Mouse (Mus musculus): ENCODE measurements around the gene Klhl35.
A peak's percentile ranks its signal among the peaks of the same experiment; 100 is the strongest.

Gene Klhl35

DNA sequence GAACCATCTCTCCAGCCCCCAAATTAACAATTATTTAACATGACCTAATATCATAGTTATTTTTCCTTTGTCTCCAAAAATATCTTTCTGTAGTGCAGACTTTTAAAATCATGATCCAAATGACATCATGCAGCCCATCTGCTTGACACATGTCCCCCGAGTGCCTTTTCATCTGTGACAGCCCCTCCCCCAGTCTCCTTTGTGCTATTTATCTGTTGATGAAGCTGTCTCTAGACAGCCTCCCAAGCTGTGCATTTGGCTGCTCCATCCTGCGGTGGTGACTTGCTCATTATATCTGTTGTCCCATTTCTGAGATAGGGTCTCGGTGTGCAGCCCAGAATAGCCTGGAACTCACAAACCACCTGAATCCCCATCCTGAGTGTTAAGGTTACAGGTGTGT is 16.1 kb upstream of the Klhl35 start:
- DNase-seq (ENCODE audit: extremely low read depth, insufficient read length, low spot score): no peak

DNA sequence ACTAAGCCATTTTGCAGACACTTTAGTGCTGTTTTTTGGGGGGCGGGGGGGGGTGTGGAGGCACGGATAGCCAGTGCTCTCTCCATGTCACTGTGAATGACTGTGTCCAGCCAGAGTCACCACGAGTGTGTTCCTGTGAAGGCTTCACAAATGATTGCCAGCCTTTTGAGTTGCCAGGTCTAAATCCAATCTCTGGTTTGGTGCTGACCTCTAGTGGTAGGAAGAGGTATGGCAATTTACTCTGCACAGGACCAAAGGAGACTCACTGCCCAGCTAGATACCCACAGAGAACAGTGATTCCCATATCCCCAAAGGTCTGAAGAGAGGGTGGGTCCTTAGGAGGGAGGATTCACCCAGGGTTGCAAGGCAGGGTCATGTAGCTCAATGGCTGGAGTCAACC is 15.1 kb upstream of the Klhl35 start:
- DNase-seq (ENCODE audit: extremely low read depth, insufficient read length, low spot score): no peak

- DNase-seq (ENCODE audit: extremely low read depth, insufficient read length, low spot score): no peak
Observed at GRCm38 (mm10) chr7:99452859-99453258, 12.9 kb upstream of the Klhl35 start.

GRCm38 (mm10) chr7:99454044-99454443 is 11.8 kb upstream of the Klhl35 start:
- no peak for DNase-seq (ENCODE audit: extremely low read depth, insufficient read length, low spot score)

DNA sequence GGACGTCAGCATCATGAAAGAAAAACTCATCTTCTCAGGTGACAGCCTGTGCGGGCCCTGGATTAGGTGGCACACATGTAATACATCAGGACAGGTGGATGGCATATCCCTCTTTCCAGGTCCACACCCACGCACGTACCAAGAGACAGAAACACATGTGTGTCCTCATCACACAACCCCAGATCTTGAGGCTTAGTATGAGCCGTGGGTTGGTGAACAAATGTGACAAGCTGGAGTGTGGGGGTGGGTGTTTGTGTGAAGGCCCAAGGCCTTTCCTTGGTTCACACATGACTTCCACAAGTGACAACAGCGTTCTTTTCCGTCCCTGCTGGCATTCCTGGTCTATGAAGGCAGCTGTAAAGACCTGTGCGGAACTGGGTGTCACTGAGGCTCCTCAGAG is 7.0 kb upstream of the Klhl35 start:
- DNase-seq (ENCODE audit: extremely low read depth, insufficient read length, low spot score): no peak

- peak; percentile 38 for DNase-seq (ENCODE audit: extremely low read depth, insufficient read length, low spot score)
Observed at GRCm38 (mm10) chr7:99459888-99460652, 5.7 kb upstream of the Klhl35 start.

GRCm38 (mm10) chr7:99463120-99463519 is 2.7 kb upstream of the Klhl35 start:
- DNase-seq (ENCODE audit: extremely low read depth, insufficient read length, low spot score): no peak

DNA sequence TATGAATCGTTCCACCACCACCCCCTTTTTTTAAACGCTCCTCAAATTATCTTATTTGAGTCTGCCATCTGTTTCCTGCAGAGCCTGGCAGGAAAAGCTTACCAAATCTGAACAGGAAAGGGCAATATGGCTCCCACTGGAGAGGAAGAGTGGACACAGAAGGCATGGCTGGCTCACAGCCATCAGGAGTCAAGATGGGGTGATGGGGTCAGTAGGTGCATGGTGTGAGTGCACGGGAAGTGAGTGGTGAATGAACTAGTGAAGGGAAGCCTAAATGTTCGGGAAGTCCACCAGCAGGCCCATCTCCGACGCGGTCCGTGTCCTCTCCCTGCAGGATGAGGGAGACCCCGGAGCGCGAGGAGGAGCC is 2.1 kb downstream of the Klhl35 start:
- DNase-seq (ENCODE audit: extremely low read depth, insufficient read length, low spot score): no peak

- DNase-seq (ENCODE audit: extremely low read depth, insufficient read length, low spot score): no peak
Observed at GRCm38 (mm10) chr7:99468283-99469132, 2.7 kb downstream of the Klhl35 start.

DNA sequence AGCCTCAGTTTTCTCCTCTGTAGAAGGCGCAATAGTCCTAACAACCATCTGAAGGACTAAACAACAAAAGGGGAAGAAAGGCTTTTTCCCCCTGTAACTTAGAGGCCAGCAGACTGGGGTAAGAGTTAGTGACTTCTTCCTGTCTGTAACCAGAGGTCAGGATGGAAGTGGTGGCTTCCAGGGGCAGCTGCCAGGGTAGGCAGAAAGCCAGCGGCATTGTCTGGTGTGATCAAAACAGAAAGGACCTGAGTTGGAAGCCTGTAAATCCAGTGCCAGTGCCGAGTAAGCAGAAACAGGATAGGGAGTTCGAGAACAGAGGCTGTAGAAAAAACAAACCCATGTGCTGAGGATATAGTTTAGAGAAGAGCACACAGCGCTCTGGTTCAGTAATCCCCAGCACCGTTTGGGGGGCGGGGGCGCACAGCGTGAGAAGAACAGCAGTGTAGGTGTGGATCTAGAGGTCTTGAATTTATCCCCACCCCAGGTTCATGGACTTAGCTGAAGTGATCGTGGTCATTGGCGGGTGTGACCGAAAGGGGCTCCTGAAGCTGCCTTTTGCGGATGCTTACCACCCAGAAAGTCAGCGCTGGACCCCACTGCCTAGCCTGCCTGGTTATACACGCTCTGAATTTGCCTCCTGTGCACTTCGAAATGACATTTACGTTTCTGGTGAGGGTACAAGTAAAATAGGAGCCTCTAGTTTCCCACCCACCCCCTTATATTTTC is 4.0 kb downstream of the Klhl35 start:
- no peak for DNase-seq (ENCODE audit: extremely low read depth, insufficient read length, low spot score)

GRCm38 (mm10) chr7:99471578-99471977 is 5.8 kb downstream of the Klhl35 start:
- DNase-seq (ENCODE audit: extremely low read depth, insufficient read length, low spot score): no peak

DNA sequence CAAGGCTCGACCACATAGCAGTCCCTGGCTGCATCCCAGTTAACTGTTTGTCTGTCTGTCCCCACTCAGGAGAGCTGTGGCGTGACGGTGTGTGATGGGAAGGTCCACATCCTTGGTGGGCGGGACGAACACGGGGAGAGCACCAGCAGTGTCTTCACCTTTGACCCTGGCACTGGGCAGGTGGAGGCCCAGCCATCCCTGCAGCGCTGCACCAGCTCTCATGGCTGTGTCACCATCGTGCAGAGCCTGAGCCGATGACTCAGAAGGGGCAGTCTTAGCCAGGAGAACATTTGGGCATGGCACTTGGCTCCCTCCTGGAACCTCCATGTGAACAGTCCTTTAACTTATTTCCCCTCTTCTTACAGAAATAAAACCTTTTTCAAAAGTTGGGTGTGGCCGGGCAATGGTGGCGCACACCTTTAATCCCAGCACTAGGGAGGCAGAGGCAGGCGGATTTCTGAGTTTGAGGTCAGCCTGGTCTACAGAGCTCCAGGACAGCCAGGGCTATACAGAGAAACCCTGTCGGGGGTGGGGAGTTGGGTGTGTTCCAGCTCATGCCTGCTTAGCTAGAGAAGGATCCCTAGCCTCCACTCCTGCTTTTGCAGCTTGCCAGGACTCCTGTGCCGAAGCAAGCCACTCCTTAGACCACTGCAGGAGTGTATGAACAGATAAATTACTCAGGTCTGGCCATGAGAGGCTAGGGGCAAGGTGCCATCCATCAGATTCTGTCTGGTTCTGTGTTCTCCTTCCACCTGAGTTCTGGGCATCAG is 8.0 kb downstream of the Klhl35 start:
- DNase-seq (ENCODE audit: extremely low read depth, insufficient read length, low spot score): peak; percentile 84

- DNase-seq (ENCODE audit: extremely low read depth, insufficient read length, low spot score): no peak
Observed at GRCm38 (mm10) chr7:99474836-99475561, 9.2 kb downstream of the Klhl35 start.

DNA sequence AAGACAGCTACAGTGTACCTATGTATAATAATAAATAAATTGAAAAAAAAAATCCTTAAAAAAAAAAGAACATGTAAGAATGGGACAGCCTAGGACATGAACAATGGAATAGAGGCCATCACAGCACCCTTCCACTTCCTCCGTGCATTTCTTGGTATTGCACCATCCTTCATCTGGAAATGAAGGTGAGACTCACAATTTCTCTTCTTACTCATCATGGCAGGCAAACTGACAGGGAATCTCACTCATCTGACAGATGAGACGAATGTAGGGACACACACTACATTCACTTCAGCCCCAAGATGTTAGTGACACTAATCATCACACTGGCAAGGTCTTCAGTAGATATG is 9.7 kb downstream of the Klhl35 start:
- DNase-seq (ENCODE audit: extremely low read depth, insufficient read length, low spot score): no peak

DNA sequence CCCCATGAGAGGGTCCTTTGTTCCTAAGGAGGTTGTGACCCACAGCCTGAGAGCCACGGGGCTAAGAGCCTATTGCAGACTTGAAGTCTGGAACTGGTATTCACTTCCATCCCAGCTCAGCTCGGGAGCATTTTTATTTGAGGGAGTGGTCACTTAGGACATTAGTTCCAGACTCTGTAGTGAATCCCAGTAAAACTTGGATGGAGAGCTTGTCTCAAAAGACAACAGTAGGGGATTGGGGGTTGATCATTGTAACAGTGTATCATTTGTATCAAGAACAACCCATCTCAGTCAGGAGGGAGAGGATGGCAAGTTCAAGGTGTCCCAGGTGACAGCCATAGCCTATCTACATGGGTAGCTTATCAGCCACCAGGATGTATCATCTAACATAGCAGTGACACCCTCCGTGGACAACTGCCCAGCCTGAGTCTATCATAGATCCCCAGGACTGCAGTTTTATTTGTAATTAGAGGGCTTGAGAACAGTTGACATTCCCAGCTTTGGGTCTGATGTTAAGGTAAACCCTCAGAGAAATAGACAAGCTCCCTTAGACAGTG is 10.8 kb downstream of the Klhl35 start:
- no peak for DNase-seq (ENCODE audit: extremely low read depth, insufficient read length, low spot score)

DNA sequence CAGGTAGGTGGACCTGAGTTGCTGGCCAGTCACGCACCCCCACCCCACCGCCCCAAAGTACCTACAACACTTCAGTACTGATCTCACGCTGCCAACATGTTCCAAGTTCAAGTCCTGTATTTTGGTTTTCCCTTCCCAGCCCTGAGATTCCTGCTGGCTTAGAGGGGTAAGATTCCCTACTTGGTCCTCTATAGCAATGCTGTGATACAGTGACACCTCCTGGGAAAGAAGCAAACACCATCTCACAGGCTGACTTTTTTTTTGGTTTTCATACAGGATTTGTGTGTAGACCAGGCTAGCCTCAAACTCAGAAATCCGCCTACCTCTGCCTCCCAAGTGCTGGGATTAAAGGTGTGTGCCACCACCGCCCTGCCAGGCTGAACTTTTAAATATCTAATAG is 11.4 kb downstream of the Klhl35 start:
- DNase-seq (ENCODE audit: extremely low read depth, insufficient read length, low spot score): no peak

GRCm38 (mm10) chr7:99482637-99483036 is 16.8 kb downstream of the Klhl35 start:
- DNase-seq (ENCODE audit: extremely low read depth, insufficient read length, low spot score): no peak

- peak; percentile 91 for DNase-seq (ENCODE audit: extremely low read depth, insufficient read length, low spot score)
Observed at GRCm38 (mm10) chr7:99483271-99483923, 17.6 kb downstream of the Klhl35 start, which contains the start of gene Rps3. TSS of gene Rps3 (minus strand) at chr7:99483738.

- no peak for DNase-seq (ENCODE audit: extremely low read depth, insufficient read length, low spot score)
Observed at GRCm38 (mm10) chr7:99483924-99484319, 18.1 kb downstream of the Klhl35 start.
